Comparison of ENCODE assay signal across 17 mouse cellular contexts in the genomic region with DNA sequence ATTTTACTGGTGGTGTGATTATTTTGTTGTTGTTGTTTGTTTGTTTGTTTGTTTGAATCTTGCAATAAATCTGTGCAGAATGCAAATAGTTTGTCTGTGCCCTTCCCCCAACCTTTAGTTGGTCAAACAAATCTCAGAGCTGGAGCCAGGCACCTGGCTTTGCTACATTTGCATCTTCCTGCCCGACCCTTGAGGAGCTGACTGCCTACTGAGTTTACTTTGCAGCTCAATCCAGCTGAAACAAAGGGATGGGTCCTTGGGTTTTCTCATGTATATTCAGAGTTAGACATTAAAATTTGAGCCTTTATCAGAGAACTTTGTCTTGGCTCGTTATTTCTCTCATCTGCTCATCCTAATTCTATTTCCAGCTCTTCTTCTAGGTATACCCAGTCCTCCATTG.
"Had no signal": no experiment of that assay in that cellular context is flagged by ENCODE, and none has a peak within 500 bp of the region (broad histone marks: within the 10 kb centered on the region; RNA-seq: fewer than 3 reads in every experiment).

No protein-coding gene starts in this region.

- H3K27ac ChIP-seq: midbrain, embryonic 10.5 days; midbrain, embryonic 12.5 days; neural tube, embryonic 13.5 days; neural tube, embryonic 15.5 days; stomach, embryonic 15.5 days; stomach, postnatal 0 days had no signal

- H3K4me2 ChIP-seq: lung, embryonic 14.5 days; midbrain, embryonic 12.5 days; neural tube, embryonic 13.5 days; neural tube, embryonic 15.5 days; stomach, embryonic 15.5 days had no signal

- H3K27me3 ChIP-seq: midbrain, embryonic 12.5 days; neural tube, embryonic 13.5 days; neural tube, embryonic 15.5 days; stomach, embryonic 15.5 days had no signal

- H3K36me3 ChIP-seq: midbrain, embryonic 10.5 days; midbrain, embryonic 12.5 days; neural tube, embryonic 13.5 days; neural tube, embryonic 15.5 days; stomach, embryonic 15.5 days had no signal

- H3K9me3 ChIP-seq: midbrain, embryonic 10.5 days; midbrain, embryonic 12.5 days; neural tube, embryonic 13.5 days; neural tube, embryonic 15.5 days; stomach, embryonic 15.5 days had no signal

- H3K4me3 ChIP-seq: midbrain, embryonic 10.5 days; midbrain, embryonic 12.5 days; myocyte; neural tube, embryonic 13.5 days; neural tube, embryonic 15.5 days; stomach, embryonic 15.5 days had no signal

- ATAC-seq: midbrain, embryonic 16.5 days had no signal

- DNase-seq: lung, adult 18-20 months; lung, embryonic 14.5 days; lung, postnatal 10 days; lung, postnatal 4 days; midbrain, embryonic 14.5 days; right cerebral cortex, postnatal 14 days; thymus, adult 2 months; thymus, postnatal 25 days; thymus, postnatal 4 days had no signal

- H3K9ac ChIP-seq: lung, embryonic 14.5 days; midbrain, embryonic 12.5 days; neural tube, embryonic 13.5 days; neural tube, embryonic 15.5 days; stomach, embryonic 15.5 days had no signal

- H3K4me1 ChIP-seq: midbrain, embryonic 10.5 days; midbrain, embryonic 12.5 days; neural tube, embryonic 13.5 days; neural tube, embryonic 15.5 days; stomach, embryonic 15.5 days had no signal
